Mouse (Mus musculus): ENCODE results near the gene Shisa4.

DNA sequence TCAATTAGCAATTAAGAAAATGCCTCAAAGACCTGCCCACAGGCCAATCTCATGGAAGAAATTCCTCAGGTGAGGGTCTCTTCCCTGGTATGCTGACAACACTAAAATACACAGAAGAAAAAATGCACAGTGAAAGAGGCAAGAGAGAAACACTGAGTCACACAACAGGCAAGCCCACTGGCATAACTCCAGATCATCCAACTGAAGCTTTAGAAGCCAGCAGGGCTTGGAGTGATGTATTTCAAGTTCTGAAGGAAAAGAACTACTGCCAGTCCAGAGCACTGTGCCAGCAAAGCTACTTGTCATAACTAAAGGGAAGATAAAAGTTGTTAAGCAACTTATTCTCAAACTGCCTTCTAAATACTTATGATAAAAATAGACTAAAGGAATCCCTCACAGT, 39.0 kb upstream of the Shisa4 start:
- TF ChIP-seq CTCF (IDR thresholded peaks at IDR 0.05; ENCODE audit: low read depth, low read length) (no peak), POLR2A (IDR thresholded peaks at IDR 0.05; ENCODE audit: borderline replicate concordance, low read depth, low read length) (no peak)

Data from bone marrow macrophage, adult 2 months (primary cell).